Mouse (Mus musculus): Measurements from ENCODE around the gene Mbnl2.

DNA sequence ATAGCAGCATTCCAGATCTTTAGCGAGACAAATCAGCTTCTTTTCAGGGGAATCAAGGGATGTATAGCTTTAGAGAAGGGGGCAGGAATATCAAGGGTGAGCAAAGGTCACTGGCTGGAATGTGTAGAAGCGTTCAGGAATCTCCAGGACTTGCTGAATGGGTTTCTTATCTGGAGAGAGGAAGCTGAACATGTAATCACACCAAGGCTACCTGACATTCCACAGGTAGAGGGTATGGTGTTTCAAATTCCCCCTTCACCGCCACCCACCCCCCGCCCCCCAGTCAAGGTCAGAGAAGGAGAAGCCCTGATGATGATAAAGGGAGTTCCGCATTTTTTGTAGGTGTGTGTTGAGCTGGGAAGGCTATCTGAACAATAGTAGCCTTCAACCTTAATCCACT, 32.8 kb upstream of the Mbnl2 start:
- no peak for TF ChIP-seq POLR2A (IDR thresholded peaks at IDR 0.05; ENCODE audit: borderline replicate concordance, control insufficient read depth, low read depth, low read length)
- no peak for TF ChIP-seq CTCF (IDR thresholded peaks at IDR 0.05; ENCODE audit: control insufficient read depth, insufficient read depth, low read length)
